Mouse (Mus musculus) intestine, embryonic 16.5 days (tissue): ENCODE measurements around the gene Kcnip1. TPM values are rescaled to one million over a fixed set of nuclear protein-coding genes. Genes with fewer than 3 reads are reported as not detected.

Source experiments
- ATAC-seq: fragments of 200-750 bp; cut with Nextera tagmentation; 2 replicates; pipeline ENCODE4 v1.8.0; 2017; ENCODE audit warnings: moderate TSS enrichment, moderate library complexity
- H3K27ac ChIP-seq: fragments of 300-500 bp; sonication (generic); 2 replicates; pipeline ENCODE4 v1.5.1; 2014; ENCODE audit warnings: mild to moderate bottlenecking, low read length
- H3K27me3 ChIP-seq: fragments of 300-500 bp; sonication (generic); replicated peaks from 2 replicates; pipeline ENCODE4 v1.6.1; 2014; ENCODE audit warnings: low read length, control low read depth, mixed read lengths; ENCODE audit not compliant: control insufficient read depth, insufficient read depth
- H3K36me3 ChIP-seq: fragments of 300-500 bp; sonication (generic); 2 replicates; pipeline ENCODE4 v1.6.1; 2014; ENCODE audit warnings: low read length, control low read depth; ENCODE audit not compliant: control insufficient read depth, insufficient read depth
- H3K4me1 ChIP-seq: fragments of 300-500 bp; sonication (generic); 2 replicates; pipeline ENCODE4 v1.6.1; 2014; ENCODE audit warnings: low read length, control low read depth, mixed read lengths; ENCODE audit not compliant: control insufficient read depth, insufficient read depth
- H3K4me2 ChIP-seq: fragments of 300-500 bp; sonication (generic); 2 replicates; pipeline ENCODE4 v1.6.1; 2014; ENCODE audit warnings: low read depth, low read length, control low read depth
- H3K4me3 ChIP-seq: fragments of 300-500 bp; sonication (generic); 2 replicates; pipeline ENCODE4 v1.5.1; 2014; ENCODE audit warnings: mild to moderate bottlenecking, low read length
- H3K9ac ChIP-seq: fragments of 300-500 bp; sonication (generic); 2 replicates; pipeline ENCODE4 v1.6.1; 2014; ENCODE audit warnings: low read depth, low read length
- H3K9me3 ChIP-seq: fragments of 300-500 bp; sonication (generic); 2 replicates; pipeline ENCODE4 v1.6.1; 2016; ENCODE audit warnings: low read length, control low read depth; ENCODE audit not compliant: control insufficient read depth
- WGBS: fragments of 180-500 bp; shearing (Covaris S2); extraction: QIAGEN DNeasy Blood & Tissue Kit; methylation state at CpG from one replicate; pipeline ENCODE4 v1.1.7; 2014; 5-methylcytosine and 5-hydroxymethylcytosine counted together
- polyA plus RNA-seq: library from polyadenylated mRNA; unstranded; fragments of >200 nt; fragmentation: Nextera tagmentation; extraction: Ambion mirVana; gene quantifications from 2 replicates; pipeline ENCODE4 v1.2.1, GENCODE M21; 2015

Gene Kcnip1
- polyA plus RNA-seq, 1 experiment from 2014 or later: 8.9 TPM

DNA sequence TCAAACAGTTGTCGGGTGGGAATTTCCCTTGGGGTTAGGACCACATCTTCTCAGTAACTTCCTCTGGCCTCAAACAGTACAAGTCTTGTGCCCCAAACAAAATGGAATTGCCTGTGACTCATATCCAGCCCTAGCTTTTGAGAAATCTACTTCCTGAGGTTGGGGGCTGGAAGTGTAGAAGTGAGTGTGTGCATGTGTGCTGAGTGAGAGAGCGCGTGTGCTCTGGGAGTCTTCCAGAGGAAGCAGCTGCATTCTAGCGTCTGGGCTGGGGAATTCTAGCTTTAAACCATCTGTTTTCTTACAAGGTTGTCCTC is 17.9 kb upstream of the Kcnip1 start:
- no peaks in the 10 kb centered on the region for H3K9me3 ChIP-seq
- no peak overlapping the region for H3K4me2 ChIP-seq
- no peaks in the 10 kb centered on the region for H3K27me3 ChIP-seq
- 38% methylated on average over 4 of the region's 4 CpGs for WGBS
- no peaks in the 10 kb centered on the region for H3K36me3 ChIP-seq
- 0 out of 2 replicates have a peak, but pooled peaks cover 5% of the 10 kb centered on the region for H3K4me1 ChIP-seq
- peak; percentile 80 for ATAC-seq
- no peak overlapping the region for H3K4me3 ChIP-seq
- peak overlapping the region; percentile 74 for H3K27ac ChIP-seq
- no peak overlapping the region for H3K9ac ChIP-seq

DNA sequence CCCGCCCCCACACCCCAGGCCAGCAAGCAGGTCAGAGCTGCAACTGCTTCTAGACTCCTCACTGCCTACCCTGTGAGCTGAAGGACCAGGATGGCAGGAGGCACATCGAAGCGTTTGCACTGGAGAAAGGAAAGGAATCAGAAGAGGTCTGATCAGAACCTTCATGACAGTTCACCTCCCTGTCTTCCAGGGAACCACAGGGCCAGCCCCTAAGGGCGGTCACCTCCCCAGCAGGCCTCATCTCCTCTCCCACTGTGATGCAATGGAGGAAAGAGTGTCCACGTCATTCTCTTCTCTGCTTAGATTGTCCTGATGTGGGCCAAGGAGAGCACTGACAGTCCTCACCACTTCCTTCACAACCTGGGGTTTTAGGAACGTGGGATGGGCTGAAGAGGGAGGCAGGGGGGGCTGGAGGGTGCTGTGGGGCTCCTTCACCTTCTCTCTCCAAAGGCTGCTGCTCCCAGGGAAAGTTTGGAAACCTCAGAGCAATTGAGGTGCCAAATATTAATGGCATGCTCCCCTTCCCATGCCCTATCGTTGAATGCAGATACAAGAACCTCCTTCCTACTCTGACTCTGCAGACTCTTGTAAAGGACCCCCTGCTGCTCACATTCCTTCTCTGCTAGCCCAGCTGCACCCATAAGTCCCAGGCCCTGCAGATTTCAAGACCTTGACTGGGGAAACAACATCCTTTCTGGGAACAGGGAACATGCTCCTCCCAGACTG is 17.3 kb upstream of the Kcnip1 start:
- H3K36me3 ChIP-seq: no peaks in the 10 kb centered on the region
- H3K4me2 ChIP-seq: no peak overlapping the region
- no peaks in the 10 kb centered on the region for H3K27me3 ChIP-seq
- ATAC-seq: peak; percentile 44
- no peak overlapping the region for H3K4me3 ChIP-seq
- no peak overlapping the region for H3K9ac ChIP-seq
- H3K9me3 ChIP-seq: no peaks in the 10 kb centered on the region
- WGBS: 74% methylated on average over 7 of the region's 7 CpGs
- peak overlapping the region; percentile 74 for H3K27ac ChIP-seq
- H3K4me1 ChIP-seq: 0 out of 2 replicates have a peak, but pooled peaks cover 5% of the 10 kb centered on the region

DNA sequence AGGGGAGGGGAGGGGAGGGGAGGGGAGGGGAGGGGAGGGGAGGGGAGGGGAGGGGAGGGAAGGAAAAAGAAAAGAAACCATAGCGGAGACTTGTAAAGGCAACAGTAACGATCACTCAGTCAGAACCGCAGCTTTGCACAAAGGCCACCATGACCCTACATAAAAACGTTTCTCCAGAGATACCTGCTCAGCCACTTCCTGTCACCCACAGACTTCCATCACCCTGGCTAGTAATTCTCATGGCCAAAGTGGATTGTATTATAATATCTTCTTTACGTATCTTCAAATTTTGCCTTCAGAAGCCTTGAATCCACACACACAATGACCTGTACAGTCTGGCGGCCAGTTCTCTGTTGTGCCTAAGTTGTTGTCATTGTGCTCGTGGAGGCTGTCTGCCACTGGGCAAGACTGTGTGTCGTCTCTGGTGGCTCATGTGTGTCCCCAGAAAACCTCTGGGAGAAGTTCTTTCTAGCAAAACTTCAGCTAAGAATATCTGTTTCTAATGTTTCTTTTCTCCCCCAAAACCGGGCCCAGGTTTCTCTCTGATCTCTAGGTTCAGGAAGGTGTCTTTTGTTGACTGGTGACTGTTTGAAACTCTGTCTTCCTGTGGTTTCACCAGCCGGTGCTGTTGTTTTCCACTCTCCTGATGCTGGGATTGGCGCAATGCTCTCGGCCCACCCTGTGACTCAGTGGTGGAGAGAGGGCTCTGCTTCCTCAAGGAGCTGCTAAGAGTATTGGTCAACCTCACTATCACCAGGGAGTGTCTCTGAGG is 16.6 kb upstream of the Kcnip1 start:
- H3K4me1 ChIP-seq: 0 out of 2 replicates have a peak, but pooled peaks cover 5% of the 10 kb centered on the region
- no peak overlapping the region for H3K9ac ChIP-seq
- H3K4me2 ChIP-seq: no peak overlapping the region
- H3K27ac ChIP-seq: peak overlapping the region; percentile 74
- no peaks in the 10 kb centered on the region for H3K36me3 ChIP-seq
- no peaks in the 10 kb centered on the region for H3K27me3 ChIP-seq
- no peak for ATAC-seq
- no peak overlapping the region for H3K4me3 ChIP-seq
- H3K9me3 ChIP-seq: no peaks in the 10 kb centered on the region
- WGBS: 83% methylated on average over 12 of the region's 12 CpGs

- WGBS: 31% methylated on average over 9 of the region's 9 CpGs
- no peak overlapping the region for H3K27ac ChIP-seq
Measured at GRCm38 (mm10) chr11:34008702-34009101, 15.8 kb upstream of the Kcnip1 start.

GRCm38 (mm10) chr11:34008214-34008613 is 15.3 kb upstream of the Kcnip1 start:
- no peaks in the 10 kb centered on the region for H3K36me3 ChIP-seq
- H3K4me3 ChIP-seq: no peak overlapping the region
- no peak overlapping the region for H3K27ac ChIP-seq
- H3K9ac ChIP-seq: no peak overlapping the region
- H3K9me3 ChIP-seq: no peaks in the 10 kb centered on the region
- 80% methylated on average over 11 of the region's 11 CpGs for WGBS
- H3K27me3 ChIP-seq: no peaks in the 10 kb centered on the region
- H3K4me2 ChIP-seq: no peak overlapping the region
- 0 out of 2 replicates have a peak, but pooled peaks cover 5% of the 10 kb centered on the region for H3K4me1 ChIP-seq
- ATAC-seq: no peak

More at GRCm38 (mm10) chr11:34008702-34009101, 15.8 kb upstream of the Kcnip1 start:
- H3K9me3 ChIP-seq: no peaks in the 10 kb centered on the region
- no peaks in the 10 kb centered on the region for H3K27me3 ChIP-seq
- H3K4me3 ChIP-seq: no peak overlapping the region
- no peaks in the 10 kb centered on the region for H3K36me3 ChIP-seq
- H3K9ac ChIP-seq: no peak overlapping the region
- H3K4me2 ChIP-seq: no peak overlapping the region
- peak; percentile 43; the same call in 1 of the 2 replicates for ATAC-seq
- 0 out of 2 replicates have a peak, but pooled peaks cover 5% of the 10 kb centered on the region for H3K4me1 ChIP-seq

DNA sequence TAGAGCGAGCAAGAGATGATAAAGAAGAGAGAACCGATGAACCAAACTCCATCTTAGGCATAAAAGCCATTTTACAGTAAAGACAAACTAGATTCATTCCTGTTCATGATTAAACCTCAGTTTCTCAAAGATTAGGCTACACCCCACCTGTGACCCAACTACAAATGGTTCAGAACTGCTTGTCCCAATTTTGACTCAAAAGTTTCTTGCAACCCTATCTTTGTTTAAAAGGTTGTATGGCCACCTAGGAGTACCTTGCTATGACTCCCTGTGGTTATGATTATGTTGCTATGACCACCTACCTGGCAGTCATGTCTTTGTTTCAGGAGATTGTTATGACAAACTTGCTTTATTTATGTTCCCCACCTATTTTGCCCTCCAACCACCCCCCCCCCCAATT is 14.7 kb upstream of the Kcnip1 start:
- no peaks in the 10 kb centered on the region for H3K36me3 ChIP-seq
- WGBS: 84% methylated on average over 2 of the region's 2 CpGs
- no peak overlapping the region for H3K9ac ChIP-seq
- no peaks in the 10 kb centered on the region for H3K9me3 ChIP-seq
- H3K4me3 ChIP-seq: no peak overlapping the region
- H3K4me2 ChIP-seq: no peak overlapping the region
- ATAC-seq: no peak
- no peaks in the 10 kb centered on the region for H3K27me3 ChIP-seq
- H3K27ac ChIP-seq: no peak overlapping the region
- 0 out of 2 replicates have a peak, but pooled peaks cover 5% of the 10 kb centered on the region for H3K4me1 ChIP-seq

- Histone ChIP-seq H3K4me1 (no peaks in the 10 kb centered on the region), H3K27me3 (no peaks in the 10 kb centered on the region), H3K36me3 (no peaks in the 10 kb centered on the region), H3K9ac (no peak overlapping the region), H3K4me2 (no peak overlapping the region), H3K9me3 (no peaks in the 10 kb centered on the region), H3K4me3 (no peak overlapping the region), H3K27ac (no peak overlapping the region)
- ATAC-seq: no peak
- 77% methylated on average over 5 of the region's 5 CpGs for WGBS
Measured at GRCm38 (mm10) chr11:34002593-34002965, 9.6 kb upstream of the Kcnip1 start.

DNA sequence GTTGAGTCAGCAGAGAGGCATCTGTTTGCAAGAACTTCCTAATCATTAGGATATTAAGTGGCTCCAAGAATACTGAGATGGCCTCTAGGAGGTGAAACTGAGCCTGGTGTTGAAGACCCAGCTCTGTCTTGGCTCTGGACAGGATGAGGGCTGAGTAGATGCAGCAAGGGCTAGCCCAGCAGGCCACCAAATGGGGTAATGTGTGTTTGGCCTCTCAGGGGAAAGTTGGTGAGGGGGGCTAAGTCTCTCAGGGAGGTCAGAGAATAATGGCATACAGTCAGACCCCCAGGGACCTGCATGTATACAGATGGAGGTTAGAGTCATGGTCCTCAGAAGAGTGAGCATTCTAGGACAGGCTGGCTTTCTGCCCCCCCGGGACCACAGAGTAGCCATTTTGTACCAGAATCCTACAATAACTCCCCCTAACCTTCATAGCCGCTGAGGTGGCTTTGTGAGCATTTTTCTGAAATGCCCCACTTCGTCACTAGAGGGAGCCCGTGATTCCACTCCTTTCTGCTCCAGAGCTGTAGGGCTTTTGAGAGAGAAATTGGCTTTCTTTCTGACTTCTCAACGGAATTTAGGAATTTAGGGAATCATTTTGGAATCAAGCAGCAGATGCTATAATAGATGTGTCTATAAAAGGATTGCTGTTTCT is 9.1 kb upstream of the Kcnip1 start:
- Histone ChIP-seq H3K27me3 (no peaks in the 10 kb centered on the region), H3K27ac (no peak overlapping the region), H3K4me3 (no peak overlapping the region), H3K9ac (no peak overlapping the region), H3K4me1 (no peaks in the 10 kb centered on the region), H3K36me3 (no peaks in the 10 kb centered on the region), H3K9me3 (no peaks in the 10 kb centered on the region), H3K4me2 (no peak overlapping the region)
- 8% methylated on average over 5 of the region's 5 CpGs for WGBS
- no peak for ATAC-seq

DNA sequence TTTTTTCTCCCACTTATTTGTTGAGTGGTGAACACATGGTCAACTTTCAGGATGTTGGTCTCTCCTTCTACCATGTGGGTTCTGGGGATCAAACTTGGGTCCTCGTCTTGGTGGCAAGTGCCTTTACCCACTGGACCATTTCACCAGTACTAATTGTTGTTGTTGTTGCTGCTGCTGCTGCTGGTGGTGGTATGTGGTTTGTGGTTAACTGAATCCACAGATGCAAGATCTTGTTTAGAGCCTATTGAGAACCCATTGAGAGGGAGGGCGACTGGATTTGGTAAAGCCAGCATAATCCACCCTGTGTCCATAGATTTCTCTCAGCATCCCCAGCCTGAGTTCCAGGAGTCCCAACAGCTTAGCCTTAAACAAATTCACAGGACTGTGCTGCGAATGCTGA is 7.5 kb upstream of the Kcnip1 start:
- Histone ChIP-seq H3K9me3 (no peaks in the 10 kb centered on the region), H3K27ac (no peak overlapping the region), H3K9ac (no peak overlapping the region), H3K36me3 (no peaks in the 10 kb centered on the region), H3K27me3 (no peaks in the 10 kb centered on the region), H3K4me1 (no peaks in the 10 kb centered on the region), H3K4me2 (no peak overlapping the region), H3K4me3 (no peak overlapping the region)
- 79% methylated on average over 3 of the region's 3 CpGs for WGBS
- ATAC-seq: no peak
